Mouse (Mus musculus): Measurements from ENCODE around the gene Gm10964.

- TF ChIP-seq CTCF (IDR thresholded peaks at IDR 0.05; ENCODE audit: low read depth, low read length) (no peak), POLR2A (IDR thresholded peaks at IDR 0.05; ENCODE audit: borderline replicate concordance, low read depth, low read length) (no peak)
Observed at GRCm38 (mm10) chr3:103751558-103751957, 12.4 kb downstream of the Gm10964 start.
